Mouse (Mus musculus) heart, postnatal 4 days (tissue): ENCODE data around the gene Kntc1. TPM values are rescaled to one million over a fixed set of nuclear protein-coding genes. Genes with fewer than 3 reads are reported as not detected.
A peak's percentile ranks its signal among the peaks of the same experiment; 100 is the strongest.
"Not testable (repeated sequence)": the region's sequence is repeated elsewhere in the genome, so short reads cannot be mapped to it uniquely, and the experiment has no call there.

Experiments
- DNase-seq: peaks from one replicate; pipeline ENCODE4 v3.0.0; 2021
- total RNA-seq, 2 experiments: library from RNA; stranded (reverse); gene quantifications; 2 replicates each; pipeline ENCODE4 v1.2.3; 2021

The Kntc1 gene
- 10 to 100 TPM; 26.0 to 29.4 TPM for total RNA-seq

DNA sequence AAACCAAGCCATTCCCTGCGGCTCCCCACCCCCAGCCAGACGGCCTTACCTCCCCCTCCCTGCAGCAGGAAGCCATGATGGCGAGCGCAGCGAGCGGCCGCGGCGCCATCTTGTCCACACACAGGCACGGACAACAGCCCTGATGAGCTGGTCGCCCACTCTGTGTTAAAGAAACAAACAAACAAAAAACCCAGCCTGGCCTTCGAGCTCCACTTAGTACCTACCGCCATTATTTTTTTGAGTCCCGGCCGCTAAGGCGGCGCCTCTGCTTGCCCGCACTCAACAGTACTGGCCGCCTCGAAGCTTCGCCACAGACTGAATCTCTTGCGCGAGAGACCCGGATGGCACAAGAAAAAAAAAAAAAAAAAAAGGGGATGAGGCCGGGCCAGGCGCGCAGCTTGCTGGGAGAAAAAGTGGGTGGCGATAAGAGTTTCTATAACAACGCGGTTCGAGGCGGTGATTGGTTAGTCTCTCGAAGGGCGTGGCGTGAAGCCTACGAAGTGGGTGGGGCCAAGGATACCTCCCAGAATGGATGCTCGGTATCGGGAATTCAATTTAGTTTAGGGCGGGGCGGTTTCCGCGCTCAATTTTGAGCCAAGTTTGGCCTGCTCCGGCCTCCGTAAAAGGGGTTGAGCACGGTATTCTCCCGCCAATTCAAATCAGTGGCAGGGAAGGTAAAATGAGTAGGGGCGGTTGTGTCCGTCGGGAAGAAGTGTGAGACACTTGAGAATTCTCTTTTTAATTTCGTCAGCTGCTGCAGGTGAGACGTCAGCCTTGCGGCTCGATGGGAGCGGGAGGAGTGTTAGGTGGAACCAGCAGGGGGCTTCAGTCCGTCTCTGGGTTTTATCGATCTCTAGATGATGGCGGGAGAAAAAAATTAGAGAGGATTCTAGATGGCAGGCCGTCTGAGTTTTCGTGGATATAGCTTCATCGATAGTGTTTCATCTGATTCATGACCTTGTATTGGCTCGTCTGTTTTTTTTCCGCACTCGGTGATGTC, at the start of gene Kntc1, which contains the start of gene Rsrc2:
Kntc1 (plus strand) TSS at position 652 of the 1,000 bp plus-strand sequence.
Rsrc2 (minus strand) TSS at position 350 of the 1,000 bp plus-strand sequence.
- DNase-seq, result peak; percentile 99

DNA sequence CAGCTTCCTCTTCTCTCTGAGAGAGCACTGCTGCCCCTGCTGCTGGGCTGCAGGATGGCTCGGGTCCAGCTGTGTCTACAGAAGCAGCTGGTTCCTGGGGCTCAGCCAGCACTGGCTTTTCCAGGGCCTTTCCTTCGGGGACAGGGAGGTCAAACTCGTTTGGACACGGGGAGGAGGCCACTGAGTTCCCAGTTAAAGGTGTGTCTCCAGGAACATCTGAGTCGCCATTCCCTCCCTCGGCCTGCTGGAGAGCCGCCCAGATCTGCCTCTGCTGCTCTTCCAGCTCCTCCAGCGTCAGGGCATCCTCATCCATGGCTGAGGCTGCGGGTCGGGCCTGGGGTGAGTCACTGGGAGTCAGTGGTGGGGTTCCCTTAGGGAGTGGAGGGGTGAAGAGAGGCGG, 48.9 kb upstream of the Kntc1 start:
- peak; percentile 85 for DNase-seq

DNA sequence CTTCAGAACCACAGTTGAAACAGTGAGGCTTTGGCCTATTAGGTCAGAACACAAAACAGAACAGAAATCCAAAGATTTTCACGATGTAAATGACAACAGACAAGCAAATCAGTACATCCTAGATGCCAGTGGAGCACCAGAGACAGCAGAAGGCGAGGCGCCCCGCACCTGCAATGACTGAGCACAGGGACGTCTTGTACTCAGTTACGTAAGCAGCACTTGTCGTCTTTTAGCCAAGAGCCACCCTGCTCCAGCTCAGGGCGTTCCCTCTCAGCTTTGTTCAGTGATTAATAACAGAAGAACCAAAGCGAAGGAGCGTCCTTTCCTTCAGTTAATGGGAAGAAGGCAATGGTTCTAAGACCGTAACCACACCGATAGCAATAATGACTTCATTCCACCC, 40.9 kb upstream of the Kntc1 start:
- no peak for DNase-seq

DNA sequence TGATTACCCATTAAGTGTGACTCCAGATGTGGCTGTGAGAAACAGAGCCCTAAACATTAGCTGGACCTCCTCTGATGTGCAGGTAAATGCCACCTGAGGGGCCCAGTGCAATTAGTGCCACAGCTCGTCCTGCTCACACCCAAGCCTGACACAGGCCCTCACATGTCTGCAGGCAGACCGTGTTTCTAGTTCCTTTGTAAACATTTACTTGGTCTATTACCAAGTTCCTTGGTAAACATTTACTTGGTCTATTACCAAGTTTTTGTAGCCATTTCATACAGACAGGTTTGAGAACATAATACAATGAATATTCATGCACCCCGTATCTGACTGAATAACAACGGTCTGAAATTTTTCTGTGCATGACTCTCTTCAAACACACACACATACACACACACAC, 39.9 kb upstream of the Kntc1 start:
- no peak for DNase-seq

DNA sequence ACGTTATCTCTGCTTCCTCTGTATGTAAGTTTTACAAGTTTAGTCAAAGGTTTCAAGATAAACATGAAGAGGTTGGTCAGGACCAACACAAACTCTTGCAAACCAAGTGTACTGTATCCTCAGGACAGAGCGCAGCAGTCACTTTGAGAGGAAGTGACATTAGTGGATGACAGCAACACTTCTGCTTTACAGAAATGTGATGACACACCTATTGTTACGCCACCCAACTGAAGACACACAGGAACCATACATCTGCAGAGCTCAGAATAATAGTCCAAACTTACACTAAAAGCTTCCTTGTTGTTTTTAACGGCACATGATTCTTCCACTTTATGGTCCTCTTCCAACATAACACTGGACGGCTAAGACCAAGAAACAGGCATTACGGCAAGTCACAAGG, 35.7 kb upstream of the Kntc1 start:
- no peak for DNase-seq

DNA sequence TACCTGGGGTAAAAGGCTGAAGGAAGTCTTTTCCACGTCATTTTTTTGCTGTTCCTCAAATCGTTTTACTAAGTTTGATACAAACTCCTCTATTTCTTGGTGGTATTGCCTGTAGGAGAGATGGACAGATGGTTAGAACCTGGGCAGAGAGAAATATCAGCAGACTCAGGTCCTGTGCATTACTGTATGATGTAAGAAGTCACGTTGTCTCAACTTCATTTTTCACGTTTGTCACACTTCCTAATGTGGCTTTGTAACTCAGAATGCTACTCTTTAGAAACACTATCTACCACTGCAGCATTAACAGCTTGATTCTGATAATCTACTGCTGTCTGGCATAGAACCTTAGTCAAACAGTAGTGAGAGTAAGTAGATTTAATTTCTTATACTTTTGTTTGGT, 34.9 kb upstream of the Kntc1 start:
- DNase-seq, result no peak

DNA sequence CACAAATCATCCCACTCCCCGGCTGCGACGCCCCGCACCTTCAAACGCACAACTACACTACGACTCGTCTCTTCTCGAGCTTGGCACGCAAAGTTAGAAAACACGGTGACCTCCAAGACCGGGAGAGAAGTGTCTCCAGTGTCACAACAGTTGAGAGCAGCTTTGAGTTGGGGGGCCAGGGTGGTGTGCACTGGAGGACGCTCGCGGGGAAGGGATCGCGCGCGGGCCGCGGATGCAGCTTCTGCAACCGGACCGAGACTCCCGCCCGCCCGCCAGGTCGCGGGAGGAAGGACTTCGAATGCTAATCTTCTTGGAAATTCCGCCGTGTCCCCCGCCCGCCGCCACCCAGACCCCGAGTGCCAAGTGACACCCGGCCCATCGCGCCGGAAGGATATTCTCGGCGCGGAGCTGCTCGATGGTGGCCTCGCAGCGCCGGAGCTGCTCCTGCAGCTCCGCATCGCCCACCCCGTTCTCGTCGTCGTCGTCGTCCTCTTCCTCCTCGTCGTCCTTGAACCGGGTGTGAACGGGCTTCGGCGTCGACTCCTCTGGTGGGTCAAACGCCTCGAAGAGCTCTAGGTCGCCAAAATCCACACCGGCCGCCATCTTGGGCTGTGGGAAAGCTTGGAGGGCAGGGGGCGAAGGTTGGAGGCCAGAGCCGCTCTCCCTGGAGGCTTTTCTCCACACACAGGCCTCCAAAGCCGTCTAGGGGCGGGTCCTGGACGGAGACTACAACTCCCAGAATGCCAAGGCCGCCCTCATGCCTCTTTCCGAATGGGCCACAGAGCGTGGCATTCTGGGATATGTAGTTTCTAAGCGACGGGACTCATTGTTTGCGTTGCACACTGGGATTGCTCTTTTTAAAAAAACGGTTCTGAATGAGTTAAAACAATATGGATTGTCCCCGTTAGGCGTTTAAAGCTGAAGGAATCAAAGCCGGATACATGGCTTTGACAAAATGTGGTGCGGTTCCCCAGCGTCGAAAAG, 28.9 kb upstream of the Kntc1 start, which contains the start of gene Zcchc8:
Zcchc8 (minus strand) TSS at position 773 of the 984 bp plus-strand sequence.
- peak; percentile 96 for DNase-seq

DNA sequence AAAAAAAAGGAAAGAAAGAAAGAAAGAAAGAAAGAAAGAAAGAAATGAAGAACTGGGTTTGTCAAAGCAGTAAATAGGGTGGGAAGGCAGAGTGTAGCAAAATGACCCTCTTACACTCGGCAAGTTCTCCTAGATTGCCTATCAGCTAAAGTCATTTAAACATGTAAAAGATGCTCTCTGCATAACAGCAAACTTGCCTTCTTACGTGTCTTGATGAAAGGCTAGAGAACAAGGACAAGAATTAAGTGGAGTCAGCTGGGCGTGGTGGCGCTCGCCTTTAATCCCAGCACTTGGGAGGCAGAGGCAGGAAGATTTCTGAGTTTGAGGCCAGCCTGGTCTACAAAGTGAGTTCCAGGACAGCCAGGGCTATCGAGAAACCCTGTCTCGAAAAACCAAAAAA, 25.7 kb upstream of the Kntc1 start:
- not testable (repeated sequence) for DNase-seq

DNA sequence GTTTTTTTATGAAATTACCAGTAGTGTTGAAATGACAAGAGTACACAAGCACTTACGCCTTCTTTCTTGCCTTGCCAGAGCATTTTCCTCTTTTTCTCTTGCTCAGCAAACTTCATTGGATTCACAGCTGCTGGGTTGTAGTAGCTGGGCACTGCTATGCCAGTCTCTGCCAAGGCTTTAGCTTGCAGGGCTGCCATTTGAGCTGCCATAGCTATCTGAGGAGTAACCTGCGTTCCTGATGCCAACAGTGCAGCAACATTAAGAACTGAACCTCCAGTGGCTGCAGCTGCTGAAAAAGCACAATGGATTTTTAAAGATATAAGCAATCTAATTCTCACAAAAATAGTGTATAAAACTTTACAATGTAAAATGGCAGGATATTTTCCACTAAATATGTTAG, 18.5 kb upstream of the Kntc1 start:
- no peak for DNase-seq

DNA sequence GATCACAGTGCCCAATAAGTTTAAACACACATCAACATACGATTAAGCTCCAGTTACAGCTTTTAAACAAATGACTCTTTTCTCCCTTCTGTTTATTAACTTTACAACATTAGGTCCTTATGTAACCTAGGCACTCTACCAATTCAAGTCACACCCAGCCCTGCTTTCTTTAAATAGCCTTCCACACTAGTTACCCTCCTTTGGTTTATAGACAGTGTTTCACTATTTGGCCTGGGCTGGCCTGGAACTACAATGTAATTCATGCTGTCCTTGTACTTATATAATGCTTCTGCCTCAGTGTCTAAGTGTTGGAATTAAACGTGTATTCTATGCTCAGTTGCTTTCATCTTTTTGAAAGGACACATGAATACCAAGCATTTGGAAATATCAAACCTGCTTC, 5.2 kb upstream of the Kntc1 start:
- no peak for DNase-seq

DNA sequence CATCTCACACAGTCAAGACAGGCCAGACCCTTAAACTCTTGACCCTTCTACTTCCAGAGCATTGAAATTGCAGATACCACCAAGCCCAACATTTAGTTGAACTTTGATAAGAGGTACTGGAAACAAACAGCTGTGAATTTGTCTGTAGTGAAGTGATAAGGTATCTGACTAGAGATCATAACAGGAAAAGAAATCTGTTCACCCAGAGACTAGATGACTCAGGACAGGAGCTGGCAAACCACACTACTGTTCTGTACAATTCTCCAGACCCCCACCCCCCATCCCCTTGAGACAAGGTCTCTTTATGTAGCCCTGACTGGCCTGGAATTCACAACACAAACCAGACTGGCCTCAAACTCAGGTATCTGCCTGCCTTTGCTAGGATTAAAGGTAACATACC, 3.3 kb upstream of the Kntc1 start:
- no peak for DNase-seq

DNA sequence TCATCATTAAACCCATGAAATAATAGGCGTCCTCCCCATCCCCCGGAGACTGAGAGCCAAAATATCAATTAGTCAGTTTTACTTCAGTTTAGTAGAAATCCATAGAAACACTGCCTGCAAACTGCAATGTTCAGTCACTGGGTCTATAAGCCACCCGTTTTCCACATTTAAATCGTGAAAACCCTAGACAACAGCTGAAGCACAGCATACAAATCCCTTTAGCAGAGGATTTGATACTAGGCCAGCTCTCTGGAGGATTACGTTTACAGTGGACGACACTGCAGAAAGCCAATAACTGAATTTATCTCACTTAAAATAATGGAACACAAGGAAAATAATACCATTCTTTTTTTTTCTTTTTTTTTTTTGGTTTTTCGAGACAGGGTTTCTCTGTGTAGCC, 1.9 kb upstream of the Kntc1 start:
- no peak for DNase-seq

DNA sequence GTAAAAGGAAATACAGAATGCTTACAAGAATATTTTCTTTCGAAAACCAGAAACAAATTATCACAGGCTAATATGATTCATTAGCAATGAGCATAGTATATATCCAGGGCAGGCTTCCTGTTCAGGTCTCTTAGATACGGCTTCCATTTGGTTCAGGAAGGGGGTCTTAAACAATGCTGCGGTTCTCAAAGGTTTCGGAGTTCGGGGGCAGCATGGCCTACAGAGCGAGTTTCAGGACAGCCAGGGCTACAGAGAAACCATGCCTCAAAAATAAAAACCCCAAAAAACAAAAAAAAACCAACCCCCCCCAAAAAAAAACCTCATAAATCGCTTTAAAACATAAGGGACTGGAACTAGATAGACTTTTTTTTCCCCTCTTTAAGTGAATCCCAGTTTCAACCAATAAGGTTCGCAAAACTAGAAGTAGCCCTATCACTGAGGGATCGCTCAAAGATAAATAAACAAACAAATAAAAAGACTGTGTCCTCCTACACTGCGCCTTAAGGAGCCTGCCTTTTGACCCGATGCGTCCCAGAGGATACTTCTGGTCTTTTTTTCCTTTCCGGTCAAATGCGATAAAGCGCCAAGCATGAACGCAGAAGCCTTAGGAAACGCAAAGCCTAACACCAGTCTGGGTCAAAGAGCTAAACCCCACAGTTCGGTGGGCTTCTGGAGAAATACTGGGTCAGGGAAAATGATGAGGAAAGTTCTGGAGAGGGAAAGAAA, 1.0 kb upstream of the Kntc1 start:
- DNase-seq, result no peak

DNA sequence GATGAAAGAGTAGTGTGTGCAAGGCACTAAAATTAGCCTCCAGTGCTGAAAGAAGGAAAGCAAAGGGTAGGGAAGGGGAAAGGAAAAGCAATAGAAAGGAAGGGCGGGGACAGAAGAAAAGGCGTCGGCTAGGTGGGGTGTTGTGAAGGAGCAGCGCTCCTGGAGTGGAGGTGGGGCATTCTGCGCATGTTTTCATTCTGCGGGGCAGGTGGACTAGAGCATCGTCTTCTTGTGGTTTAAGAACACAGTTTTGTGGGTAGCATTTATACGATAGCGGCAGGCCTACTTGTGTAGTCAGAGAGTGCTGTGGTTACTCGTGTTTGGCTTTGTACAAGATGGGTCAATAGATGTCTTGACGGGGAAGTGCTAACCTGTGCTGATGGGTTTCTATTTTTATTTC, 16.0 kb downstream of the Kntc1 start:
- DNase-seq, result no peak

DNA sequence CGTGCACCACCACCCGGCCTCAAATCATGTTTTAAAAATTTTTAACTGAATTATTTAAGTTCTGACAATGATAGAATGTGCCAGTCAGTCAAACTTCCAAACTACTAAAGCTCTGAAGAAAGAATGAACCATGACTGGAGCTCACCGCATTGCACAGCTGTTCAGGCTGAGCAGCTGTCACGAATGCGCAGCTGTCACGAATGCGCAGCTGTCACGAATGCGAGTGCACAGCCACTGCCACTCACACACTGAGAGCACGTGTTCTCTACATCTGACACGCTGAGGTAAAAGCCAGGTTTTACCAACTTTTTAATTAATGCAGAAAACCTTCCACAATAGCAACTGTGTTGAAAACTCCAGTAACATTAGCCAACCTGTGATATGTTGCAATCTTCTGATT, 16.9 kb downstream of the Kntc1 start:
- not testable (repeated sequence) for DNase-seq

DNA sequence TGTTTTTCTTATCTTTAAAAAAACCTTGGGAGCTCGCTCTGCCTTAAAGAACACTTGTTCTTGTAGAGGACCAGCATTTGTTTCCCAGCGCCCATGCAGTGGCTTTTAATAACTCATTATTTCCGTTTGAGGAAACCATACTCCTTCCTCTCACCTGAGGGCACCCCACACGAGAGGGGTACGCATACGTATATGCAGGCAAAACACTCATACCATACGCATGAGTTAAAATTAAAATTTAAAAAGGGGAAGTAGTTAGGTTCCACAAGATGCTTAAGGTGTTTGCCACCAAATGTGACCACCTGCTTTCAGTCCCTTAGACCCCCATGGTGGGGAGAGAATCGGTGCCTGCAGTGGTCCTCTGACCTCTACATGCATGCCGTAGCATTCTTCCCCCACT, 23.9 kb downstream of the Kntc1 start:
- DNase-seq, result no peak

DNA sequence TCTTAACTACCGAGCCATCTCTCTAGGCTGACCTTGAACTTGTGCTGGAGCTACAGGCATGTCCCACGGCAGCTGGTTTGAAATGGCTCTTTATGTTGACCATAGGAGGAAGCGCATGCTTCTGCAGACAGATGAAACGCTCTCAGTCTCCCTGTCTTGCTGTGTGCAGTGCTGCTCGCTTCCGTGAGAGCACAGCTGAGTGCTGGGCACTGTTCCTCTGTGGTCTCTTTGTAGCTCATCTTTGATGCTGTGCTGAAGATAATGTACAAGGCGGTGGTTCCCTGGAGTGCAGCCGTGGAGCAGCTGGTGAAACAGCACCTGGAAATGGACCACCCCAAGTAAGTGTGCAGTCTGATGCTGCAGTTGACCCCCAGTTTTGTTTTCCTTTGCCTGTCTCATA, 31.2 kb downstream of the Kntc1 start:
- no peak for DNase-seq

DNA sequence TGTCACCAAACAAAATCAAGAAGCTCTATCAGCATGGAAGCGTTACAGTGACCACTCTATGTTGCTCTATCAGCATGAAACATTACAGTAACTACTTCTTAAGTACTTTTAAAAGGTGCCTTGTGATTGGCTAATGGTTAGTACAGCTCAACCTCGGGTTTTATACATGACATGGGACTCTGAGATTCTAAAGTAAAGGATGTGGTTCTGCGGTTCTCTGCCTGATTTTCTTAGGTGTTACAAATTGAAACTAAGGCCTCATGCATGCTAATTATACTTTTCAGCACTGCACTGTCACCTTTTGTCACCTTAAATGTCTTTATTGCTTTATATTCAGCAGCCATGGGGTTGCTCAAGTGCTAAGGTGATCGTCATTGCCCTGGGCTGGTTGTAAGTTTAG, 32.3 kb downstream of the Kntc1 start:
- DNase-seq, result no peak

DNA sequence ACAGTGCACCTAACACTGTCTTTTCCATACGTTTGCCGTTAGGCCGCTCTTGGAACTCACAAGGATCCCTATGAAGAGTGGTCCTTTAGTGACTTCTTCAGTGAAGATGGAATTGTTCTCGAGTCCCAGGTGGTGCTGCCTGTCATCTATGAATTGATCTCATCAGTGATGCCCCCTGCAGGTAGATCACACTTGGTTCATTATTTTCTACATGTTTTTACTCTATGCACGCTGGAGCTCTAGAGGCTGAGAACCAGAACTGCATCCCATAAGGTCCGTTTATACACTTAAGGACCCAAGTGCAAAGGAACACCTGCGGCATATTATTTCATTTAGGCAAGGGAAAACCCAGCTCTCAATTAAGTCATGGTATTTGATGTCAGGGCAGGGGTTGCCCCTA, 39.5 kb downstream of the Kntc1 start:
- DNase-seq, result no peak

DNA sequence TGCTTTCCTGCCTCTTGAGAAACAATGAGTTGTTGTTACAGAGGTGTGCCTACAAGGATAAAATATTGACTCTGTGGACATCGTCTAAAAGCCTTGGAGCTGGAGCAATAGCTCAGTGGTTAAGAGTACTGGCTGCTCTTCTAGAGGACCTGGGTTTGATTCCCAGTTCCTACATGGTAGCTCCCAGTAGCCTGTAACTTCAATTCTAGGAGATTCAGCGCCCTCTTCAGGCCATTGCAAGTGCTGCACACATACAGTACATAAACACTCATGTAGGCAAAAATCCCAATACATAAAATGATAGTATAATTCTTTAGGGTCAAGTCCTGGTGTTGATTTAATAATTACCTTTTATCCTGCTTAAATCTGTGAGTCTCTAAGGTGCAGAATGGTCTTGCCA, 43.6 kb downstream of the Kntc1 start:
- DNase-seq, result no peak

DNA sequence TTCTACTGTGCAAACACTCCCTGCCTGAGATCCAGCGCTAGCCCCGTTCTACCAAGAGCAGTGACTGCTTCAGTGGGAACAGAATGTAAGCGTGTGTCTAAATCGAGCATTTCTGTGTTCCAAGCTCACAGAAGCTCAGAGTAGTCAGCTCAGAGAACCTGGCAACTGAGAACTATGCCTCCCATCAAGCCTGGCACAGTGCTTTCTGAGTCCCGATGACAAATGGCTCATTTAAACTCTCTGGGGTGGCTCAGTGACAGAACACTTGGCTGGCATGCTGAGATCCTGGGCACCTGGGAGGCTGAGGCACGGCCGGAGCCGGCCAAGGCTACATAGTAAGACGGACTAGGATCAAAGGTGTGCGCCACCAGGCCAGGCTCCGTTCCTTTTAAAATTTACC, 56.8 kb downstream of the Kntc1 start:
- DNase-seq, result no peak

DNA sequence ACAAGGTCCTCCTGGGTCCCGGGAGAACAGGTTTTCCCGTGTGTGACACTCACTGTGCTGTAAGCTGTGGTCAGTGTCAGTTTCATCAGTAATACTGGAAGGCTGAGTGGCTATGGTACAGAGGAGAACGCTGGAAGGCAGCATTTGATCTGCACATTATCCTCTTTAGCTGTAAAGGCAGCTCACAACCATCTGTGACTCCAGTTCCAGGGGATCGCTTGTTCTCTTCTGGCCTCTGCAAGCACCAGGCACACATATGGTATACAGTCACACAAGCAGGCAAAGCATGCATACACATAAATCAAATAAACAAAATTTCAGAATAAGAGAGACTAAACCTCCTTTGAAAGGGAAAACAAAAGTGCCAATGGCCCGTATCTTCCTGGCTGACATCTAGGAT, 59.0 kb downstream of the Kntc1 start:
- DNase-seq, result no peak
